In the genomic region with DNA sequence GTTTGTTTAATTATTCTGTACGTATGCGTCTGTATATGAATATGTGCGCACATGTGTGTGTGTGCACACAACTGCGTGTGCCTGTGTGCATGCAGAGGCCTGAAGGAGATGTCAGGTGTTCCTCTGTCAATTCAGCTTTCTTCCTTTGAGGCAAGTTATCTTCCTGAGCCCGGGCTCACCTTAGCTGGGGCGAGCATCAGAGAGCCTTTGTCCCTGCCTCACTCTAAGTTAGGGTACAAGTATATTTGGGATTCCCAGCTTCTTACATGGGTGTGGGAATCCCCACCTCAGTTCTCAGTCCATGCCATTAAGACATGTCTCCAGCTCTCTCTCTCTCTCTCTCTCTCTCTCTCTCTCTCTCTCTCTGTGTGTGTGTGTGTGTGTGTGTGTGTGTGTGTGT, we compare ENCODE assay signal across 9 mouse cellular contexts. TPM values are rescaled to one million over a fixed set of nuclear protein-coding genes. Genes with fewer than 3 reads are reported as not detected.
A peak's percentile ranks its signal among the peaks of the same experiment; 100 is the strongest.
DNase-seq lines count a peak whose midpoint lies in the region; ATAC-seq and TF ChIP-seq lines count a peak whose summit lies in the region.
"Had no signal": no experiment of that assay in that cellular context is flagged by ENCODE, and none has a peak within 500 bp of the region (broad histone marks: within the 10 kb centered on the region; RNA-seq: fewer than 3 reads in every experiment).

No protein-coding gene starts in this region.

- H3K4me1 ChIP-seq in kidney, postnatal 0 days (replicated peaks; ENCODE audit: insufficient read depth, low read length): peaks cover 15% of the 10 kb centered on the region; the same call in 1 of the 2 replicates
- peaks cover 22% of the 10 kb centered on the region for H3K4me1 ChIP-seq in embryonic facial prominence, embryonic 15.5 days
- peaks cover 14% of the 10 kb centered on the region for H3K4me1 ChIP-seq in limb, embryonic 11.5 days (ENCODE audit: control insufficient read depth, insufficient read depth, low read length)
- H3K4me1 ChIP-seq in neural tube, embryonic 12.5 days: peaks cover 24% of the 10 kb centered on the region

- no peaks in the 10 kb centered on the region for H3K9me3 ChIP-seq in kidney, postnatal 0 days (replicated peaks; ENCODE audit: low read length)
- H3K9me3 ChIP-seq in embryonic facial prominence, embryonic 15.5 days (replicated peaks): no peaks in the 10 kb centered on the region
- no peaks in the 10 kb centered on the region for H3K9me3 ChIP-seq in limb, embryonic 11.5 days (ENCODE audit: control insufficient read depth, low read length)
- no peaks in the 10 kb centered on the region for H3K9me3 ChIP-seq in neural tube, embryonic 12.5 days

- no peak overlapping the region for H3K9ac ChIP-seq in kidney, postnatal 0 days (ENCODE audit: low read depth, low read length)
- no peak overlapping the region for H3K9ac ChIP-seq in embryonic facial prominence, embryonic 15.5 days
- no peak overlapping the region for H3K9ac ChIP-seq in limb, embryonic 11.5 days (ENCODE audit: low read length)
- H3K9ac ChIP-seq in neural tube, embryonic 12.5 days: peak overlapping the region; percentile 18; the same call in 1 of the 2 replicates

- no peak for ATAC-seq in kidney, postnatal 0 days (replicated peaks; ENCODE audit: low FRiP score, low read depth)
- ATAC-seq in embryonic facial prominence, embryonic 15.5 days (ENCODE audit: insufficient number of reproducible peaks, low FRiP score, low TSS enrichment, low read depth): no peak
- no peak for ATAC-seq in limb, embryonic 11.5 days (ENCODE audit: insufficient number of reproducible peaks, low FRiP score, low TSS enrichment, low read depth)
- ATAC-seq in neural tube, embryonic 12.5 days (ENCODE audit: low FRiP score, low read depth): peak; percentile 13; the same call in 1 of the 2 replicates
- ATAC-seq in inflammation-experienced regulatory T-cells, adult 6 months: no peak
- ATAC-seq: Patski had no signal

- H3K4me2 ChIP-seq in kidney, postnatal 0 days (ENCODE audit: low read length): peak overlapping the region; percentile 52
- H3K4me2 ChIP-seq in embryonic facial prominence, embryonic 15.5 days (replicated peaks): peak overlapping the region; percentile 48
- peak overlapping the region; percentile 59 for H3K4me2 ChIP-seq in limb, embryonic 11.5 days (ENCODE audit: low read depth, severe bottlenecking)
- peak overlapping the region; percentile 59 for H3K4me2 ChIP-seq in neural tube, embryonic 12.5 days (replicated peaks)

- H3K4me3 ChIP-seq in kidney, postnatal 0 days (replicated peaks; ENCODE audit: low read depth, low read length): no peak overlapping the region
- peak overlapping the region; percentile 32; the same call in 1 of the 2 replicates for H3K4me3 ChIP-seq in embryonic facial prominence, embryonic 15.5 days (replicated peaks)
- peak overlapping the region; percentile 26; the same call in 1 of the 2 replicates for H3K4me3 ChIP-seq in limb, embryonic 11.5 days (ENCODE audit: low read depth, low read length)
- peak overlapping the region; percentile 17; the same call in 1 of the 2 replicates for H3K4me3 ChIP-seq in neural tube, embryonic 12.5 days

- WGBS in kidney, postnatal 0 days: 8% methylated on average over 6 of the region's 6 CpGs
- WGBS in embryonic facial prominence, embryonic 15.5 days: 8% methylated on average over 6 of the region's 6 CpGs
- 11% methylated on average over 6 of the region's 6 CpGs for WGBS in limb, embryonic 11.5 days
- 13% methylated on average over 6 of the region's 6 CpGs for WGBS in neural tube, embryonic 12.5 days

- H3K27me3 ChIP-seq in kidney, postnatal 0 days (ENCODE audit: insufficient read depth, low read length): no peaks in the 10 kb centered on the region
- H3K27me3 ChIP-seq in embryonic facial prominence, embryonic 15.5 days: no peaks in the 10 kb centered on the region
- H3K27me3 ChIP-seq in limb, embryonic 11.5 days (ENCODE audit: control insufficient read depth, insufficient read depth, low read length): no peaks in the 10 kb centered on the region
- no peaks in the 10 kb centered on the region for H3K27me3 ChIP-seq in neural tube, embryonic 12.5 days (replicated peaks)
- H3K27me3 ChIP-seq: Patski had no signal

- DNase-seq in kidney, postnatal 0 days (ENCODE audit: low spot score): no peak
- no peak for DNase-seq in kidney, postnatal 36 days
- DNase-seq in limb, embryonic 11.5 days (ENCODE audit: low spot score): no peak
- DNase-seq in urinary bladder, postnatal 4 days (ENCODE audit: low spot score in 2 of 2): no peak
- DNase-seq in kidney, postnatal 10 days: no peak

- H3K27ac ChIP-seq in kidney, postnatal 0 days: peak overlapping the region; percentile 74
- peak overlapping the region; percentile 80 for H3K27ac ChIP-seq in embryonic facial prominence, embryonic 15.5 days (replicated peaks)
- peak overlapping the region; percentile 89 for H3K27ac ChIP-seq in limb, embryonic 11.5 days (replicated peaks; ENCODE audit: low read depth, low read length)
- H3K27ac ChIP-seq in neural tube, embryonic 12.5 days: peak overlapping the region; percentile 33

- no peaks in the 10 kb centered on the region for H3K36me3 ChIP-seq in kidney, postnatal 0 days (ENCODE audit: insufficient read depth, low read length)
- no peaks in the 10 kb centered on the region for H3K36me3 ChIP-seq in embryonic facial prominence, embryonic 15.5 days
- H3K36me3 ChIP-seq in limb, embryonic 11.5 days (ENCODE audit: control insufficient read depth, insufficient read depth, low read length): no peaks in the 10 kb centered on the region
- H3K36me3 ChIP-seq in neural tube, embryonic 12.5 days: no peaks in the 10 kb centered on the region

- TF ChIP-seq CTCF in kidney, postnatal 0 days (IDR thresholded peaks at IDR 0.05; ENCODE audit: low read depth): no peak

RNA-seq across cellular contexts. Expression of a gene that starts 56.2 kb away (rescaled TPM):
- not detected in 2 replicates for polyA plus RNA-seq in kidney, postnatal 0 days (2015; fragmentation: Nextera tagmentation; extraction: Ambion mirVana)
- 0.08 TPM in 1 of 2 replicates, not detected in the other for polyA plus RNA-seq in embryonic facial prominence, embryonic 15.5 days (2015; fragmentation: Nextera tagmentation; extraction: Ambion mirVana)
- polyA plus RNA-seq in limb, embryonic 11.5 days (2014; fragmentation: Nextera tagmentation; extraction: Ambion mirVana): 0.12 TPM in 1 of 2 replicates, not detected in the other
- polyA plus RNA-seq in neural tube, embryonic 12.5 days (2016; fragmentation: Nextera tagmentation; extraction: Ambion mirVana): 39.1 and 47.0 TPM in 2 replicates
- polyA plus RNA-seq in inflammation-experienced regulatory T-cells, adult 6 months (2017; shearing (Covaris generic)): not detected

Comparison
In these comparisons a context has a peak if more than half of its experiments do, and no peak if none do; other contexts are left out.
1. H3K27ac ChIP-seq: peak in every context shown above with its lines; median percentile 89 in limb, embryonic 11.5 days; 80 in embryonic facial prominence, embryonic 15.5 days; 74 in kidney, postnatal 0 days; 33 in neural tube, embryonic 12.5 days.
2. RNA of a gene that starts 56.2 kb away (polyA plus RNA-seq): 39.1 to 47.0 TPM in neural tube, embryonic 12.5 days; 0.12 TPM in limb, embryonic 11.5 days, 0.08 TPM in embryonic facial prominence, embryonic 15.5 days, not detected in kidney, postnatal 0 days and not detected in inflammation-experienced regulatory T-cells, adult 6 months; every median in the first group is over 10 times any median in the second.
3. Peak in every context shown above with its lines, with median percentiles within 50 percentile points of each other: H3K4me2 ChIP-seq.